Mouse (Mus musculus) liver, postnatal 0 days (tissue): ENCODE measurements at regions not wholly inside any gene's neighbourhood (a gene's known extent, or its start where the extent isn't known, plus 50 kb on each side); places are given as distances from the start of the nearest gene placed in this dataset.
A peak's percentile ranks its signal among the peaks of the same experiment; 100 is the strongest.

ENCODE experiments used
- ATAC-seq: fragments of 200-750 bp; cut with Nextera tagmentation; 2 replicates; pipeline ENCODE4 v1.8.0; 2017; ENCODE audit warnings: mild to moderate bottlenecking, moderate library complexity
- DNase-seq: peaks from one replicate; pipeline ENCODE4 v3.0.0-alpha.2; 2016
- H3K27ac ChIP-seq: fragments of 300-500 bp; sonication (generic); 2 replicates; pipeline ENCODE4 v1.5.1; 2014; ENCODE audit warnings: antibody characterized with exemption, moderate library complexity, mild to moderate bottlenecking, low read depth
- H3K27me3 ChIP-seq: fragments of 300-500 bp; sonication (generic); 2 replicates; pipeline ENCODE4 v1.6.1; 2014; ENCODE audit warnings: low read length, control low read depth, mixed read lengths; ENCODE audit not compliant: insufficient read depth
- H3K36me3 ChIP-seq: fragments of 300-500 bp; sonication (generic); replicated peaks from 2 replicates; pipeline ENCODE4 v1.6.1; 2014; ENCODE audit warnings: mild to moderate bottlenecking, control low read depth, low read length, moderate library complexity, mixed read lengths; ENCODE audit not compliant: insufficient read depth
- H3K4me1 ChIP-seq: fragments of 300-500 bp; sonication (generic); 2 replicates; pipeline ENCODE4 v1.6.1; 2014; ENCODE audit warnings: antibody characterized with exemption, mild to moderate bottlenecking, control low read depth; ENCODE audit not compliant: insufficient read depth
- H3K4me2 ChIP-seq: fragments of 300-500 bp; sonication (generic); 2 replicates; pipeline ENCODE4 v1.6.1; 2014; ENCODE audit warnings: low read depth, mild to moderate bottlenecking, low read length, moderate library complexity, mixed read lengths
- H3K4me3 ChIP-seq: fragments of 300-500 bp; sonication (generic); 2 replicates; pipeline ENCODE4 v1.5.1; 2014; ENCODE audit warnings: low read depth, low read length
- H3K9ac ChIP-seq: fragments of 300-500 bp; sonication (generic); replicated peaks from 2 replicates; pipeline ENCODE4 v1.6.1; 2014; ENCODE audit warnings: mild to moderate bottlenecking, moderate library complexity
- H3K9me3 ChIP-seq: fragments of 300-500 bp; sonication (generic); 2 replicates; pipeline ENCODE4 v1.6.1; 2016; ENCODE audit warnings: mild to moderate bottlenecking, control low read depth, low read length, mixed read lengths
- CTCF ChIP-seq: sonication (generic); IDR thresholded peaks from 2 replicates; pipeline ENCODE4 v1.5.1; 2016; ENCODE audit warnings: antibody characterized with exemption, low read depth
- EP300 ChIP-seq: IDR thresholded peaks from 2 replicates; pipeline ENCODE4 v1.6.1; 2016; ENCODE audit warnings: antibody characterized with exemption, low read depth, mild to moderate bottlenecking
- WGBS: fragments of 180-500 bp; shearing (Covaris S2); extraction: QIAGEN DNeasy Blood & Tissue Kit; methylation state at CpG from one replicate; pipeline ENCODE4 v1.1.7; 2014; ENCODE audit not compliant: insufficient replicate concordance; 5-methylcytosine and 5-hydroxymethylcytosine counted together

DNA sequence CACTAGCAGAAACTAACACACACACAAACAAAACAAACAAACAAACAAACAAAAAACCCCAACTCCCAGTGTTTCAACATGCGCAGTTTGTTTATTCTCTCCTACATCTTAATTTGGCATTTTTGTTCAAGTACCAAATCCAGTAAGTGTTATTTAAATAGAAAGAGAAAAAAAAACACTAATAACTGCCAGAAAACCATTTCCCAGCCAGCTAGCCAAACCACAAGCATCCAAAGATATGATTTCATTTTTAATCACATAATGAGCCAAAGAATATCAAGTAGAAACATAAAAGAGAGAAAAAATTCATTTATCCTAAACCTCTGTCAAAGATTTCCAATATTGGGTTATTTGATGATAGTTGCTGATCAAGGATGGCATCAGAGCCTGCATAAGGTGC, 102.3 kb downstream of the Snx18 start:
- 89% methylated on average over 1 of the region's 1 CpGs for WGBS
- Histone ChIP-seq H3K4me2 (no peak overlapping the region), H3K4me3 (no peak overlapping the region), H3K9ac (no peak overlapping the region), H3K9me3 (no peaks in the 10 kb centered on the region), H3K27ac (no peak overlapping the region), H3K36me3 (no peaks in the 10 kb centered on the region), H3K4me1 (0 out of 2 replicates have a peak, but pooled peaks cover 2% of the 10 kb centered on the region), H3K27me3 (no peaks in the 10 kb centered on the region)
- TF ChIP-seq EP300 (no peak), CTCF (no peak)
- ATAC-seq = no peak
- DNase-seq = no peak

DNA sequence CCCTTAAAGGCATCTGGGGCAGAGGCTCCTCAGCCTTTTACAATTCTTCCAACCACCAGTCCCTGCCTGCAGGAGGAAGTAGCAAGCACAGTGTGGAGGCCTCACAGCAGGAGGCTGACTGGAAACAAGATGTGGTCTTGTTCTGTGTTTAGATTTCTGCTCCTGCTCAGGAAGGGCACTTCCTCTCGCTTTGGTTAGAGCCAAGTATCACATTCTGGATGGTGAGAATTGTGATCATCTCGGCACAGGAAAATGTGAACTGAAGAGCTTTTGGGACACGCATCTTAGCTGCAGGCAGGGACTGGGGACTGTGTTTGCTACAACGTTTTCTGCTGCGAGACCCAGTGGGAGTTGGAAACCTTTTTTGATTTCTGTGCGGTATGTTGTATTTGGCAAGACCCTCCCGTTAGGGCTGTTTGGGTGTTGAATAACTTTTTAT, 103.2 kb downstream of the Snx18 start:
- WGBS = 21% methylated on average over 7 of the region's 7 CpGs
- Histone ChIP-seq H3K27me3 (no peaks in the 10 kb centered on the region), H3K27ac (peak overlapping the region; percentile 34), H3K4me1 (0 out of 2 replicates have a peak, but pooled peaks cover 2% of the 10 kb centered on the region), H3K9me3 (no peaks in the 10 kb centered on the region), H3K4me3 (no peak overlapping the region), H3K36me3 (no peaks in the 10 kb centered on the region), H3K9ac (no peak overlapping the region; the same call in 1 of the 2 replicates), H3K4me2 (peak overlapping the region; percentile 13; the same call in 1 of the 2 replicates)
- TF ChIP-seq EP300 = no peak
- TF ChIP-seq CTCF = peak; percentile 20; the same call in 1 of the 2 replicates
- ATAC-seq = no peak
- no peak for DNase-seq

DNA sequence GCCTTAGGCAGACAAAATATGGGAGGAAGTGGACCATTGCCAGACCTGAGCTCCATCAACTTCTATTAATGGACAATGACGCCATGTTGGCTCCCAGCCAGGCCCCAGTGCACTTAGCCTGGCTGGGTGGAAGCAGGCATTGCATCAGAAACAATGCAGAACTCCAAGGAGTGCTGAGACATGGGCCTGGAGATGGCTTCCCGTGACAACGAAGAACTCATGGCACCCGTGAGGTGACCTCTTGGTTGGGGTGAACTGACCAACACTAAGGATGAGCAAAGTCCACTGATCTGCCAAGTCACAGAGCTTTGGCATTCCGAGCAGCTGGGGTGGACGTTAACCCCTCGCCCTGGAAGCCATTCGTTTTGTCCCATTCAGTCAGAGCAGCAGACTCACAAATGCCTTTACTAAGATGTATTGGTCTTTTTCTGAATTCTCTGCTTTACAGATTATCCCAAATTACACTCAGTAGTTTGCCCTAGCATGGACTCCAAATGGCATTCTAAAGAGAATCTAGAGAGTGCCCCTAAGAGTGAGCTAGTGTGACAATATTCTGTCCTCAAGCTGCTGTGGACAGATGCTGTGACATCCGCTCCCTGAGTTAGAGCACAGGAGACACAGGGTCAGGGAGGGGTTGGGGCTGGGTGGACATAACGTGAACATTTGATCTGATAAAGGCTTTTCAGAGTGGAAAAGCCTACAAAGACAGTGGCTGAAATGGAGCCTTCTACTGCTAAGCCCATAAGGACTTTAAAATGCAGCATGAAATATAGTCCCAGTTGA, 108.8 kb downstream of the Snx18 start:
- no peak overlapping the region for H3K9ac ChIP-seq
- no peaks in the 10 kb centered on the region for H3K36me3 ChIP-seq
- no peaks in the 10 kb centered on the region for H3K9me3 ChIP-seq
- ATAC-seq (peak; percentile 96), DNase-seq (peak; percentile 89)
- H3K27ac ChIP-seq = 0 out of 2 replicates have a peak overlapping the region, but pooled peaks have one; percentile 34
- 60% methylated on average over 10 of the region's 10 CpGs for WGBS
- H3K4me1 ChIP-seq = peaks cover 13% of the 10 kb centered on the region
- TF ChIP-seq CTCF (no peak), EP300 (peak; percentile 72)
- no peak overlapping the region for H3K4me3 ChIP-seq
- no peaks in the 10 kb centered on the region for H3K27me3 ChIP-seq
- no peak overlapping the region for H3K4me2 ChIP-seq

DNA sequence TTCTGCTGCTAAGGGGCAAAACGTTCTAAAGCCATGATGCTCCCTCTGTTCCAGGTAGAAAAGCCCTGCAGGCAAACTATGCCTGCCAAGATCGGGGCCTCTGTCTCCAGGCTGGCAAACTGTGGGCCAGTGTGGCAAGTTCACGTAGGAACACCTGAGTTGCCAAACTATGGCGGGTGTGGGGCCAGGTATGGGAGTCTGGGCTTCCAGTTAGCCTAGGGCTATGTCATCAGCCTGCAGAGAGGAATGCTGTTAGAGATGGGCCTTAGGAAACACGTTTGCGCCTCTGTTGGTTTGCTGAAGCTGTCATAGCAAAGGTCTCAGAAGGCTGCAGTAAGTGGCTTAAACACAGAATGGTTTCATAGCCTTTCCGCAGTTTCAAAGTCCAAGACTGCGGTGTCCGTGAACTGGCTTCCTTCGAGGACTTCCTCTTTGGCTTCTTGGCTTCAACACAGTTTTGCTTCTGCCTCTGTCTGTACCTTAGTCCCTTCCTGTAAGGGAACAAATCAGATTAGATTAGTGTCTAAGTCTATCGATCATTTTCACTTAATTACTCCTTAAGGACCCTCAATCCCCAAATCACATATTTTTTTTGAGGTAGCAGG, 110.1 kb downstream of the Snx18 start:
- Histone ChIP-seq H3K4me2 (no peak overlapping the region), H3K27me3 (no peaks in the 10 kb centered on the region), H3K9me3 (no peaks in the 10 kb centered on the region), H3K36me3 (no peaks in the 10 kb centered on the region), H3K27ac (peak overlapping the region; percentile 65), H3K4me1 (peaks cover 13% of the 10 kb centered on the region), H3K9ac (no peak overlapping the region), H3K4me3 (no peak overlapping the region)
- no peak for ATAC-seq
- no peak for DNase-seq
- WGBS = 44% methylated on average over 11 of the region's 11 CpGs
- TF ChIP-seq EP300 (no peak), CTCF (no peak)

DNA sequence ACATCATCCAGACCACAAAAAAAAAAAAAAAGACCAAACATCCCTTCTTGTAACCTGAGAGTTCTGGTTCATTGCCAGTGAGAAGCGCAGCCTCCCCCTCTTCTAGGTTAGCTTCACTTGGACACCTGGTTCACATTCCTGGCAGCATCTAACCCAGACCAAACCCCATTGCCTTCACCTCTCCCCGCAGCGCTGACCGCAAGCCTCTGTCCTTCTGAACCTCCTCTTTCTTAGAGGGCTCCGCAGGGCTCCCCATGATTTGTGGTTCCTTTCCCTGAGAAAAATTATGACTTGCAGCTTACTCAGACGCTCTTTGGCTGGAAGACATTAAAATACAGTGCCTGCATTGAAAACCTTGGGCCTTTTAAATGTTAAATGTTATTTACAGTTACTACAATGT, 115.8 kb downstream of the Snx18 start:
- Histone ChIP-seq H3K4me2 (no peak overlapping the region), H3K36me3 (no peaks in the 10 kb centered on the region), H3K4me1 (no peaks in the 10 kb centered on the region), H3K9ac (no peak overlapping the region), H3K9me3 (no peaks in the 10 kb centered on the region), H3K27me3 (no peaks in the 10 kb centered on the region), H3K27ac (no peak overlapping the region), H3K4me3 (no peak overlapping the region)
- TF ChIP-seq CTCF = no peak
- no peak for TF ChIP-seq EP300
- ATAC-seq (no peak), DNase-seq (no peak)
- WGBS = 84% methylated on average over 6 of the region's 6 CpGs

DNA sequence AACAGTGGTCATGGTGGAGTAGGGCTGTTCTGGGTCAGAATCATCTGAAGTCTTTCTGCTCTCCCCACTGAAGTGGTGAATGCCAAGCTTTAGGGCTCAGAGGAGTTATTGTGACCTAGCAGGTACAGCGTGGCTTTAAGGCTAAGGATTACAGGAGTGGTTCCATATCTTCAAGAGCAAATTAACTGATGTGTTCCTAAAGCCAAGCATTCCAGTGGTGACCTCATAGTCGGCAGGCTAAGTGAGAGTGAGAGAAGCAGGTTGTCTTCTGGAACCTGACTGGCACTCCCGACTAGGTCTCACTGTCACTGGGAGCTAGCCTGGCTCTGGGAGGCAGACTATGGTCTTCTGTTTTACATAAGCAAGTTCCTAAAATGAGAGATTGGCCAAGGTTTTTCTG, 116.3 kb downstream of the Snx18 start:
- DNase-seq (no peak), ATAC-seq (no peak)
- WGBS = 77% methylated on average over 3 of the region's 3 CpGs
- Histone ChIP-seq H3K36me3 (no peaks in the 10 kb centered on the region), H3K27me3 (no peaks in the 10 kb centered on the region), H3K4me1 (no peaks in the 10 kb centered on the region), H3K27ac (no peak overlapping the region), H3K4me2 (no peak overlapping the region), H3K4me3 (no peak overlapping the region), H3K9me3 (no peaks in the 10 kb centered on the region), H3K9ac (no peak overlapping the region)
- TF ChIP-seq CTCF = no peak
